Mouse (Mus musculus) neural tube, embryonic 14.5 days (tissue): ENCODE data around the gene Vmn2r3. TPM values are rescaled to one million over a fixed set of nuclear protein-coding genes. Genes with fewer than 3 reads are reported as not detected.
"Not testable (repeated sequence)": the region's sequence is repeated elsewhere in the genome, so short reads cannot be mapped to it uniquely, and the experiment has no call there.

Source experiments
- ATAC-seq: fragments of 200-750 bp; cut with Nextera tagmentation; 2 replicates; pipeline ENCODE4 v1.8.0; 2017; ENCODE audit warnings: low read depth, mild to moderate bottlenecking, moderate TSS enrichment, moderate library complexity
- H3K27ac ChIP-seq: fragments of 300-500 bp; sonication (generic); 2 replicates; pipeline ENCODE4 v1.5.1; 2014; ENCODE audit warnings: low read depth, mild to moderate bottlenecking, control low read depth, low read length, moderate library complexity, mixed read lengths
- H3K27me3 ChIP-seq: fragments of 300-500 bp; sonication (generic); 2 replicates; pipeline ENCODE4 v1.6.1; 2014; ENCODE audit warnings: low read length; ENCODE audit not compliant: control insufficient read depth, insufficient read depth
- H3K36me3 ChIP-seq: fragments of 300-500 bp; sonication (generic); 2 replicates; pipeline ENCODE4 v1.6.1; 2014; ENCODE audit warnings: low read length, mixed read lengths; ENCODE audit not compliant: control insufficient read depth, insufficient read depth
- H3K4me1 ChIP-seq: fragments of 300-500 bp; sonication (generic); 2 replicates; pipeline ENCODE4 v1.6.1; 2014; ENCODE audit warnings: low read length; ENCODE audit not compliant: control insufficient read depth, insufficient read depth
- H3K4me2 ChIP-seq: fragments of 300-500 bp; sonication (generic); 2 replicates; pipeline ENCODE4 v1.6.1; 2014; ENCODE audit warnings: mild to moderate bottlenecking, low read depth, low read length, control low read depth
- H3K4me3 ChIP-seq: fragments of 300-500 bp; sonication (generic); 2 replicates; pipeline ENCODE4 v1.5.1; 2014; ENCODE audit warnings: low read depth, low read length, control low read depth, mixed read lengths
- H3K9ac ChIP-seq: fragments of 300-500 bp; sonication (generic); replicated peaks from 2 replicates; pipeline ENCODE4 v1.6.1; 2014; ENCODE audit warnings: low read depth, mild to moderate bottlenecking, control low read depth, low read length, mixed read lengths
- H3K9me3 ChIP-seq: fragments of 300-500 bp; sonication (generic); 2 replicates; pipeline ENCODE4 v1.6.1; 2016; ENCODE audit warnings: low read length; ENCODE audit not compliant: control insufficient read depth
- WGBS: fragments of 180-500 bp; shearing (Covaris S2); extraction: QIAGEN DNeasy Blood & Tissue Kit; methylation state at CpG from one replicate; pipeline ENCODE4 v1.1.7; 2014; 5-methylcytosine and 5-hydroxymethylcytosine counted together
- polyA plus RNA-seq: library from polyadenylated mRNA; unstranded; fragments of >200 nt; fragmentation: Nextera tagmentation; extraction: Ambion mirVana; gene quantifications from 2 replicates; pipeline ENCODE4 v1.2.1, GENCODE M21; 2014

Vmn2r3 gene
- not detected in 2 replicates for polyA plus RNA-seq

DNA sequence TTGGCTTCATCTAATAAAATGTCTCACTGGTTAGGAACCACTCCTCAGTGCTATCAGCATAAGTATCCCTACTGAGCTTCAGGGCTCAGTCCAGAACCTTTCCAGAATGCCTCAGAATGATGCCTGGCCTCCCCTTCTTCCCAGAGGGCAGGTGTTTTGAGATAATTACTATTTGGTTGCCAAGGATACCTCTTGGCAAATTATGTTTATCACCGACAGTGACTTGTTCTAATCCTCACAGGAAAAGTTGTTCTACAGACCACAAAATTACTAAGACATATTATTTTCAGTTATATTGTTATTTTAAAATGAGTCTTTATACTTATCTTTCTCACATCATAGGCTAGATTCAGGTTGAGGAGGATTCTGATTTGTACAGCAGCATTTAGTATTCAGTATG lies at the start of gene Vmn2r3:
Vmn2r3 (minus strand) TSS at position 101 of the 400 bp plus-strand sequence.
- 46% methylated on average over 1 of the region's 1 CpGs for WGBS
- no peak within 1 kb of the TSS for H3K27ac ChIP-seq
- H3K9ac ChIP-seq, result no peak within 1 kb of the TSS
- no peak for ATAC-seq
- no peak within 1 kb of the TSS for H3K4me2 ChIP-seq
- no peaks in the 10 kb centered on the region for H3K27me3 ChIP-seq
- no peaks in the 10 kb centered on the region for H3K4me1 ChIP-seq
- no peaks in the 10 kb centered on the region for H3K36me3 ChIP-seq
- H3K9me3 ChIP-seq, result no peaks in the 10 kb centered on the region
- no peak within 1 kb of the TSS for H3K4me3 ChIP-seq

DNA sequence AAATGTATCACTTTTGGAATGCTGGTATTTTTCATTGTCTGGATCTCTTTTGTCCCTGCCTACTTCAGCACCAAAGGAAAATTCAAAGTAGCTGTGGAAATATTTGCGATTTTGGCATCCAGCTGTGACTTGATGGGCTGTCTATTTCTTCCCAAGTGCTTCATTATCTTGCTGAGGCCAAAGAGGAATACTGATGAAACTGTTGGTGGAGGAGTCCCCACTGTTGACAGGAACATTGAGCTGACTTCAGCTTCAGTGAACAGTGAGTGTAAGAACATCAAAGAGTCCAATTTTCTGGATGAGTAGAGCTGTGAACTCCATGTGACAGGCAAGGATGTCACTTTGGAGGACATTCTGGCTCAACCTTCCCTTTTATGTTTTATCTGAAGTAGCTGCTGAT lies 43.0 kb upstream of the Vmn2r3 start:
- Histone ChIP-seq H3K9me3 (no peaks in the 10 kb centered on the region), H3K27me3 (no peaks in the 10 kb centered on the region), H3K4me3 (no peak overlapping the region), H3K9ac (no peak overlapping the region), H3K4me2 (no peak overlapping the region), H3K27ac (no peak overlapping the region), H3K36me3 (no peaks in the 10 kb centered on the region), H3K4me1 (no peaks in the 10 kb centered on the region)
- 60% methylated on average over 1 of the region's 1 CpGs for WGBS
- no peak for ATAC-seq

DNA sequence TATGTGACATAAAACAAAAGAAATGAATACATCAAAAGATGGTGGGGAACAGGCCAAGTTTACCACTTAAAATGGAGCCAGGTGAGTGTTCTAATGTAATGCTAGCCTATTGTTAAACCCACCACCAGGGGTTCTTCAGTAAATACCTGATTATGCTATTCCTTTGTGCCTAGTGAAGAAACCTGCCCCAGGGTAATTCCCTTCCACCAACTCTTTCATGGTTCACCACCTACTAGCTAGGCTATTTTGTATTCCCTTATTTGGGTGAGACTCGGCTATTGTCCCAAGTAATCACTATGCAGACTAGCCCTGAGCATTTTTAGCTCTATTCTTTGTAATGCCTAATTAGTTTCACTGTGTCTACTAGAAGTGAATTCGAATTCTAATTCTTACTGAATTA lies 32.3 kb upstream of the Vmn2r3 start:
- 58% methylated on average over 2 of the region's 2 CpGs for WGBS
- Histone ChIP-seq H3K4me2 (no peak overlapping the region), H3K36me3 (no peaks in the 10 kb centered on the region), H3K27ac (no peak overlapping the region), H3K27me3 (no peaks in the 10 kb centered on the region), H3K4me1 (no peaks in the 10 kb centered on the region), H3K9ac (no peak overlapping the region), H3K9me3 (no peaks in the 10 kb centered on the region), H3K4me3 (no peak overlapping the region)
- ATAC-seq, result no peak

DNA sequence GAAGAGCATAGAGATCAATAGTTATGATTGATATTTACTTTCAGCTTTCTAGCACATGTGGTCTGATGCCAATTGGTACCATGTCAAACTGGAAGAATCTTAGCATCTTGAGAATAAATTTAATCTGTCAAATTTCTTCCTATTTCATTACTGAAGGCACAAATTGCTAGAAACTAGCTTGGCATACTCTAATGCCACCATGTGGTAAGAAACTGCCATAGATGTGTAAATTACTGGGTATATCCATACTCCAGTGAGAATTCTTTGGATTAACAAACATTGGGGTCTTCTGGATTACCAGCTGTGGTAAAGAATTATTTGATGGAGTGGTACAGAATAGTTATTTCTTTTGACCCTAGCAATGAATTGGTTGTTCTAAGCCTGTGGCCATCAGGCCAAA lies 17.3 kb upstream of the Vmn2r3 start:
- no peaks in the 10 kb centered on the region for H3K27me3 ChIP-seq
- no peaks in the 10 kb centered on the region for H3K9me3 ChIP-seq
- no peak overlapping the region for H3K27ac ChIP-seq
- H3K36me3 ChIP-seq, result no peaks in the 10 kb centered on the region
- no peaks in the 10 kb centered on the region for H3K4me1 ChIP-seq
- no peak overlapping the region for H3K4me2 ChIP-seq
- no peak for ATAC-seq
- no peak overlapping the region for H3K4me3 ChIP-seq
- H3K9ac ChIP-seq, result no peak overlapping the region

DNA sequence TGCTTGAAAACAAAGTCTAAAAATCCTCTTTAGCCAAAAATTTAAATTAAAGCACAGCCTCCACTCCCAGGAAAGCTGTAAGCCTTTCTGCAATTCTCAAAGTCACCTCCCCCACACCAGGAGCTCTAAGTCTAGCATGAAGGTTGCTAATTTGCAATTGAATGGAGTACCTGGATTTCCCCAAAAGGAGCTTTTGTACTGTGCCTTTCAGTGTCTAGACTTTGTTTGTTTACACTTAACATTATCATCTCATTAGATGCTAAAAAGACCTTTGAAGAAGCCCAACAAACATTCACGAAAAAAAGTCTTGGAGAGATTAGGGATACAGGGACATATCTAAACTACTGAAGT lies 23.8 kb downstream of the Vmn2r3 start:
- Histone ChIP-seq H3K9me3 (no peaks in the 10 kb centered on the region), H3K27me3 (no peaks in the 10 kb centered on the region), H3K27ac (no peak overlapping the region), H3K36me3 (no peaks in the 10 kb centered on the region), H3K4me3 (no peak overlapping the region), H3K4me2 (no peak overlapping the region), H3K9ac (no peak overlapping the region), H3K4me1 (no peaks in the 10 kb centered on the region)
- WGBS, result 11% methylated on average over 1 of the region's 1 CpGs
- no peak for ATAC-seq

DNA sequence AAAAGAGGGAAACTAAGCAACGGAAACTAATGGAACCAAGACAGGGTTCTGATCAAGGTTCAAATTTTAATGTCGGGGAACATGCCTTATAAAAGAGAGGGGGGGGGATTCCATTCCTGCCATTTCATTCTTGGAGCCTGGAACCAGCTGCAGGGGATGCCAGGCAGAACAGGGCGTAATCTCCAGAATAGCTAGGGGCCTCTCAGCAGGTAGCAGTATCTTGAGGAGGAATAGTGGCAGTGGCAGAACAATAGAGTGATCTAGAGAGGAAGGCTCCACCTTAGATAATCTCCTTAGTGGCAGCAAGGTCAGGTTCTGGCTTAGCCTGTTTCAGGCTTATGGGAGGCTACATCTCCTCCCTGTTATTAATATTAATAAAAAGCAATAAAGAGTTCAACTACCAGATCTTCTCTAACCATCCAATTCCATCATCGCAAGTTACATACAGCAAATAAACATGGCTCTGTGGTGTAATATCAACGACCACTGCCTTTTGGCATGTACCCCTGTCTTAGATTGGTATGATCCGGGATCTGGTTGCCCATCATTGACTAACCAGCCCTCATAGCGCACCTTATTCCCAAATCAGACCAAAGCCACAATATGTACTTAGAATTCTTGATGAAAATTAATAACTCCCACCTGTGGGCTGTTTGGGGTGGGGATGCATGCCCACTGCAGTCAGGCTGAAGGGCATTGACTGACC lies 24.3 kb downstream of the Vmn2r3 start:
- H3K4me3 ChIP-seq, H3K4me2 ChIP-seq, H3K27ac ChIP-seq, ATAC-seq, H3K4me1 ChIP-seq, H3K36me3 ChIP-seq, H3K9ac ChIP-seq, H3K9me3 ChIP-seq, H3K27me3 ChIP-seq: not testable (repeated sequence)
- WGBS, result 30% methylated on average over 7 of the region's 7 CpGs

DNA sequence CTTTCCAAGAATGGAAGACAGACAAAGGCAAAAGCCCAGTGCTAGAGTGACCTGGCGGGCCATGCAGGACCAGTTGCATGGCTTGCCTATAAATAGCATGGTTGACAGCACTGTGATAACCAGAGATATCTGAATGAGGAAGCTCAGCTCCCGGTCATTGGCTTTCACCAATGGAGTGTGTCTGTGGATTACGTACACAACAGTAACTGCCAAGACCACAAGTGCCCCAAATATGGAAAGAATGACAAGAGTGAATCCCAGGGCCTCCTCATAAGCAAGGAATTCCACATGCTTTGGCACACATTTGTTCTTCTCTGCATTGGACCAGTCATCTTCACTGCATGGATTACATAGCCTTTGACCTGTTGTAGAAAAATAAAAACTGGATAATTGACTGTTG lies 29.9 kb downstream of the Vmn2r3 start:
- Histone ChIP-seq H3K9ac (no peak overlapping the region), H3K9me3 (no peaks in the 10 kb centered on the region), H3K36me3 (no peaks in the 10 kb centered on the region), H3K4me2 (no peak overlapping the region), H3K4me3 (no peak overlapping the region), H3K4me1 (no peaks in the 10 kb centered on the region), H3K27me3 (no peaks in the 10 kb centered on the region), H3K27ac (no peak overlapping the region)
- 94% methylated on average over 3 of the region's 3 CpGs for WGBS
- no peak for ATAC-seq

DNA sequence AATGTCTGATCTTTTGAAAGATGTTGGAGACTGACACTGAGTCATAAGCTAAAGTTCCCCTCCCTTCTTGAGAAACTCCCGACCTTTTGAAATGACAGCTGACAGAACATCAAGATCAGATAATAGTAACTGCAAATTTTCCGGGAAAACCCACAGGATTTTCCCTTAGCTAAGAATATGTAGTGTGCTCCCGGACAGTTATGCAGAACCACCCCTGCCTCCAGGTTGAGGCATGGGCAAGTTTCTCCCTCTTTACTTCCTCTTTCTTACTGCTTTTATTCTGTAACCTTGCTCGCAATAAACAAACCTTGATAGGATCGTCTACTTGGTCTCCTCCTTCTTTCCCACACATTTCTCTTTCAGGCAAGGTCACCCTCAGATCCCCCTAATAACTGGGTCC lies 37.9 kb downstream of the Vmn2r3 start:
- H3K4me2 ChIP-seq, result no peak overlapping the region
- no peaks in the 10 kb centered on the region for H3K36me3 ChIP-seq
- H3K4me1 ChIP-seq, result no peaks in the 10 kb centered on the region
- 96% methylated on average over 5 of the region's 5 CpGs for WGBS
- no peaks in the 10 kb centered on the region for H3K27me3 ChIP-seq
- H3K27ac ChIP-seq, result no peak overlapping the region
- ATAC-seq, result no peak
- H3K9me3 ChIP-seq, result no peaks in the 10 kb centered on the region
- no peak overlapping the region for H3K4me3 ChIP-seq
- no peak overlapping the region for H3K9ac ChIP-seq

DNA sequence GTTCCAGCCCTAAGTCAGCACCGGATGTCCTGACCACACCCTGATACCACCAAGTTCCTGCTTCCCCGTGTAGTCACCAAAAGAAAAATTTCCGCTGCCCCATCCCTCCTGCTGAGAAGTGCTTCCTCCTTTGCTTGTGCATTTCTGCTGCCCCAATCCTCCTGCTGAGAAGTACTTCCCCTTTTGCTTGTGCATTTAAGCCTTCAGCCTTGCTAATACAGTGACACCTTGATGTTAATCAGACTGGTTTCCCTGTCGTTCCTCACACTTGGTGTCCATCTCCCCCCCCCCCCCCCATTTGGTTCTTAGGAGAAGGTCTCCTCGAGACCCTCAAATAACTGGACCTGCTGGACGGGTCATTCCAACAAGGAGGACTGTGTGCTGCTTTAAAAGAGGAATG lies 39.0 kb downstream of the Vmn2r3 start:
- H3K4me1 ChIP-seq, H3K27me3 ChIP-seq, H3K4me2 ChIP-seq, H3K9ac ChIP-seq, H3K27ac ChIP-seq, H3K9me3 ChIP-seq, ATAC-seq, H3K36me3 ChIP-seq, H3K4me3 ChIP-seq: not testable (repeated sequence)
- 92% methylated on average over 6 of the region's 6 CpGs for WGBS
